Mouse (Mus musculus) midbrain, embryonic 11.5 days (tissue): ENCODE measurements around the gene Cst11. TPM values are rescaled to one million over a fixed set of nuclear protein-coding genes. Genes with fewer than 3 reads are reported as not detected.

Source experiments
- polyA plus RNA-seq: library from polyadenylated mRNA; unstranded; fragments of >200 nt; fragmentation: Nextera tagmentation; extraction: Ambion mirVana; gene quantifications from 2 replicates; pipeline ENCODE4 v1.2.1, GENCODE M21; 2014

Cst11 gene
- polyA plus RNA-seq, 1 experiment from 2014 or later: not detected

Other genes starting within 250 kb of the Cst11 start
- gene Nxt1, start 98.9 kb downstream of the Cst11 start, polyA plus RNA-seq: 122 and 133 TPM in 2 replicates
- 27.5 and 29.1 TPM in 2 replicates for gene Gzf1, start 90.5 kb downstream of the Cst11 start, polyA plus RNA-seq
- gene Napb, start 39.0 kb downstream of the Cst11 start, polyA plus RNA-seq: 17.1 and 23.6 TPM in 2 replicates
- gene Cstl1, start 21.1 kb downstream of the Cst11 start, polyA plus RNA-seq: not detected in 2 replicates
- gene 8030411F24Rik, start 10.5 kb upstream of the Cst11 start, polyA plus RNA-seq: not detected in 2 replicates
- gene Cst12, start 17.9 kb upstream of the Cst11 start, polyA plus RNA-seq: not detected in 2 replicates
- not detected in 2 replicates for gene Cst8, start 27.3 kb upstream of the Cst11 start, polyA plus RNA-seq
- not detected in 2 replicates for gene Cst13, start 48.6 kb upstream of the Cst11 start, polyA plus RNA-seq
- gene Cst9, start 63.6 kb upstream of the Cst11 start, polyA plus RNA-seq: not detected in 2 replicates
- not detected in 2 replicates for gene 9230104L09Rik, start 93.5 kb upstream of the Cst11 start, polyA plus RNA-seq
- 341 and 346 TPM in 2 replicates for gene Cst3, start 104.2 kb upstream of the Cst11 start, polyA plus RNA-seq
- gene Gm1330, start 231.8 kb upstream of the Cst11 start, polyA plus RNA-seq: not detected in 2 replicates
- gene Gm10750, start 245.7 kb upstream of the Cst11 start, polyA plus RNA-seq: not detected in 2 replicates